Mouse (Mus musculus): ENCODE results near the gene Arrdc1.

GRCm38 (mm10) chr2:24890541-24891447 is 44.3 kb downstream of the Arrdc1 start:
- TF ChIP-seq CTCF (IDR thresholded peaks at IDR 0.05) (no peak), POLR2A (IDR thresholded peaks at IDR 0.05; ENCODE audit: insufficient read depth, low read depth, low read length) (no peak), EP300 (IDR thresholded peaks at IDR 0.05; ENCODE audit: insufficient read depth, low read depth, low read length) (no peak)
